Mouse (Mus musculus): ENCODE results near the gene Pigm. TPM values are rescaled to one million over a fixed set of nuclear protein-coding genes. Genes with fewer than 3 reads are reported as not detected.

Gene Pigm
- 10 to 100 TPM in 1 of 2 experiments, 1 to 10 TPM in 1; 8.8 to 11.6 TPM for polyA plus RNA-seq (2017; shearing (Covaris generic))

DNA sequence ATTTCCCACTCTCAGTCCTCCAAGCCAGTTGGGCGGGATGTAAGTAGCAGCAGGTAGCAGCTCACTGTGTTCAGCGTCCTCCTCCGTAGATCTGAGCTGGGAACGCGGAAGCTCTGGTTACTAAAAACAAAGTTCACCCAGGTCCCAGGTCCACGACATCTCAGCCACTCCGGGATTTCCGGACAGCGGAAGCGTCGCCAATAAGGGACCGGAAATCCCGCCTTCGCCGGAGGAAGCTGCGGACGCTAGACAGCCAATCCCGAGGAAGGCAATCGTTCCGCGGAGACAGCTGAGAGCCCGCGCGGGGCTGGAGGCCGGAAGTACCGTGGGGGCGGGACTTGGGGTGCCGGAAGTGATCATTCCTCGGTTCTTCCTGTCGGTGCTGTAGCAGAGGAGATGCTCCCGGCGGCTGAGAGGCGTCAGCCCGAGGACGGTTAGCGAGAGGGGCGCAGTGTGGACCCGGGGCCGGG lies at the start of gene Pigm:
Gene Pigm, plus strand, starts transcription at position 349 of the 470 bp plus-strand sequence.

DNA sequence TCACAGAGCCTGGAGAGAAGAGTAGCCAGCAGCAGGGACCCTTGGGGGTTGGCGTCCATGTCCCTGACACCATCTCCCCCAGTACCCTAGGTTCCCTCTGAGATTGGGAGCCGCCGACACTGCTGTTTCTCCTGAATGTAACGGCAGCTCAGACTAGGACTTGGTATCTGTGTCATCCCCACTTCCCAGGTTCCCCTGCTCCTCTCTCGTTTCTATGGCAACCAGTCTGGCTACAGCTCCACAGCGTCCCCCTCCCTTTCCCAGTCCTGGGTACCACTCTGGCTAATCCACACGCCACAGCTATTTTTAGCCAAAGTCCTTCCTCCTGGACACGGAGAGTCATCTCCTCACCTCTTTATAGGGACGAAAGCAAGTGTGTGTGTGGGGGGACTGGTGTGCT lies 47.2 kb upstream of the Pigm start, which contains the start of gene Kcnj9:
Gene Kcnj9, minus strand, starts transcription at position 188 of the 400 bp plus-strand sequence.

DNA sequence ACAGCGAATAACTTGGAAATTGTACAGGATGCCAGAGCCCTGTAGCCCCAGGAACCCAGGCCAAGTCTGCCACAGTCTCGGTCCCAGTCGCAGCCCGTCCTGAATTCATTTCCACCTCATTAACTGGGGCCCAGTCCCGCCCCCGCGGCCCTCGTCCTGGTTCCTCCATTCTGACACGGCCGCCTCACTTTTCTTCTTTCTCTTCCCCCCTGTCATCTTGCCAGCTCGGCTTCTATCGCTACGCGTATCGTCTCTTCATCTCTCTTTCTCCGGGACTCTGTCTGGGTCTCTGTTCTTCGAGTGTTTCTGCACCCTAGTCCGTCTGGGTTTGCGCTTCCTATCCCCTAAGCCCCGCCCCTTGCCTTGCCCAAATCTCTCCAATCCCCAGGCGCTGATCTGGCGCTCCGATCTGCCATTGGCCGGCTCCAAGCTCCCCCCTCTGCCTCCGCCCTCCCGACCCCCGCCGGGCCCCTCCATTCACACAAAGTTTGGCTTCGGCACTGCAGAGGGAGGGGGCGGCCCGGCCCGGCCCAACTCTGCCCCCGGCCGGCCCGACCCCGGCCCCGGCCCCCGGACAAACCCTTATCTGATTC lies 35.5 kb upstream of the Pigm start, which contains the start of gene Kcnj10:
Gene Kcnj10, plus strand, starts transcription at position 482 of the 593 bp plus-strand sequence.

Other genes starting within 250 kb of the Pigm start
- 10 to 100 TPM; 44.8 to 54.5 TPM for gene Pex19, start 249.8 kb upstream of the Pigm start, polyA plus RNA-seq (2017; shearing (Covaris generic))
- 100 to 1,000 TPM; 104 to 123 TPM for gene Dcaf8, start 228.5 kb upstream of the Pigm start, polyA plus RNA-seq (2017; shearing (Covaris generic))
- gene Pea15a, start 169.7 kb upstream of the Pigm start, polyA plus RNA-seq (2017; shearing (Covaris generic)) = 10 to 100 TPM; 55.8 to 83.7 TPM
- not detected for gene Casq1, start 156.7 kb upstream of the Pigm start, polyA plus RNA-seq (2017; shearing (Covaris generic))
- gene Atp1a4, start 118.1 kb upstream of the Pigm start, polyA plus RNA-seq (2017; shearing (Covaris generic)) = 1 to 10 TPM in 1 of 2 experiments, not detected in 1; 1.2 TPM
- gene Igsf8, start 114.9 kb upstream of the Pigm start, polyA plus RNA-seq (2017; shearing (Covaris generic)) = 10 to 100 TPM; 30.5 to 47.2 TPM
- gene Atp1a2, start 78.5 kb upstream of the Pigm start, polyA plus RNA-seq (2017; shearing (Covaris generic)) = 1 to 10 TPM in 1 of 2 experiments, under 1 TPM in 1; 0.22 to 2.1 TPM
- under 1 TPM in 1 of 2 experiments, not detected in 1; 0.87 TPM for gene Kcnj9, start 47.2 kb upstream of the Pigm start, polyA plus RNA-seq (2017; shearing (Covaris generic))
- gene Kcnj10, start 35.3 kb upstream of the Pigm start, polyA plus RNA-seq (2017; shearing (Covaris generic)) = under 1 TPM; 0.13 to 0.75 TPM
- 1 to 10 TPM in 1 of 2 experiments, under 1 TPM in 1; 0.36 to 1.6 TPM for gene Slamf9, start 98.8 kb downstream of the Pigm start, polyA plus RNA-seq (2017; shearing (Covaris generic))
- 1 to 10 TPM in 1 of 2 experiments, under 1 TPM in 1; 0.23 to 3.5 TPM for gene Igsf9, start 105.2 kb downstream of the Pigm start, polyA plus RNA-seq (2017; shearing (Covaris generic))
- 100 to 1,000 TPM; 271 to 514 TPM for gene Tagln2, start 123.5 kb downstream of the Pigm start, polyA plus RNA-seq (2017; shearing (Covaris generic))
- 1 to 10 TPM in 1 of 2 experiments, under 1 TPM in 1; 0.11 to 3.5 TPM for gene Cfap45, start 144.3 kb downstream of the Pigm start, polyA plus RNA-seq (2017; shearing (Covaris generic))
- gene Vsig8, start 179.4 kb downstream of the Pigm start, polyA plus RNA-seq (2017; shearing (Covaris generic)) = not detected
- under 1 TPM in 1 of 2 experiments, not detected in 1; 0.31 TPM for gene Slamf8, start 214.0 kb downstream of the Pigm start, polyA plus RNA-seq (2017; shearing (Covaris generic))
- under 1 TPM in 1 of 2 experiments, not detected in 1; 0.11 TPM for gene Fcrl6, start 226.0 kb downstream of the Pigm start, polyA plus RNA-seq (2017; shearing (Covaris generic))

Measured in inflammation-experienced regulatory T-cells (primary cell).